Mouse (Mus musculus) stomach, postnatal 0 days (tissue): ENCODE measurements around the gene Rpl32.

Experiments
- CTCF ChIP-seq: IDR thresholded peaks from 2 replicates; pipeline ENCODE4 v1.5.1; 2016; ENCODE audit warnings: antibody characterized with exemption, low read depth, mild to moderate bottlenecking, moderate library complexity
- EP300 ChIP-seq: optimal IDR thresholded peaks from 2 replicates; pipeline ENCODE3; 2016; ENCODE audit warnings: antibody characterized with exemption

DNA sequence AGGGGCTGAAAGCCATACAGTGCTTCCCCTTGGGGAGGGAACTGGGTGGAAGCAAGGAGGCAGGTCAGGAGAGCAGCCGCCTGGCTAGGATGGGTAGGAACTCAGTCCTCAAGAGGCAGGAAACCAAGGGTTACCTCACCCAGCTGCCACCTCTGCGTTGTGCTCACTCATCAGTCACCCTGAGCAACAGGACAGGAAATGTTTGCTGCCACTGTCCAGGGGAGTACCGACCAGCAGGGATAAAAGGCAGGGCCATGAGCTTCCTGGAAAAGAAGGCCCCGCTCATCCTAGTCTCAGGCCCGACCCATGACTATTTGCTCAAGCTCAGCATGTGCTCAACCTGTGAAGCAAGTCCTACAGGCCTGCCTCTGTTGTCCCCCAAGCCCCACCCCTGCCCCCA, 49.1 kb downstream of the Rpl32 start:
- TF ChIP-seq CTCF = no peak
- TF ChIP-seq EP300 = no peak
